Mouse (Mus musculus) embryo, embryonic 11.5 days (tissue): ENCODE measurements around the gene Rasgef1a.

ENCODE experiments used
- DNase-seq: peaks from one replicate; pipeline ENCODE4 v3.0.0-alpha.2; 2012; ENCODE audit warnings: low read depth, low spot score

The Rasgef1a gene

DNA sequence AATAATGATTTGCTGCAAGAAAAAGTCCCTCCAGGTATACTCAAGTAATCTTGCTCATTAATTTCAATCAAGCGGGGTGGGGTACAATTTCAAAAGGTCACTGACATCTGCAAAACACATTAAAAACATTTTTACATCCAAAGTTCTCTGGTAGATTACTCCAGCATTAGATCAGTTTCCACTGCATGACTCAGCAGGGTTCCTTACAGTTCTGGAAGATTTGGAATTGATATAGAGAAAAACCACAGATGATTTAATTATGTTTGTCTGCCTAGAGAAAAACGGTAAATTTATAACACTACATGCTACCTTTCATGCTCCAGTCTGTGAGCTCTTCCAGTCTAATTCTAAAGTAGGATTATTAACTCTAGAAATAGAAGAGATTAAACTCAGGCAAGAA is 118.8 kb downstream of the Rasgef1a start:
- no peak for DNase-seq

DNA sequence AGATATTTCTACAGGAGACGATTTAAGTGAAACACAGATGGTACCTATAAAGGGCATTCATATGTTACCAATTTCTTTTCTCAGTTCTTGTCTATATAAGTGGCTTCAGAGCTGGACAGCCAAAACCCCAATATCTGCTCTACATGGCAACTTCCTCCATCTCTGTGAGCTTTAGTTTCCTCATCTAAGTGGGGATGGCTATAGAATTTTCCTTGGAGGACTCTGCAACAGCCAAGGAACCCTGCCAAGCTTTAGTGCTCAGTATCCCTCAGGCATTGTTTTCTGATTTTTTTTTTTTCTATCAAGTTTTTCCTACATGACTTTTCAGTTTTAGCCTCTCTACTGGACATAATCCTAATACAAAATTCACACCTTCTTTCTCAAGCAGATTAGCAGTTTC is 123.2 kb downstream of the Rasgef1a start:
- DNase-seq = no peak

DNA sequence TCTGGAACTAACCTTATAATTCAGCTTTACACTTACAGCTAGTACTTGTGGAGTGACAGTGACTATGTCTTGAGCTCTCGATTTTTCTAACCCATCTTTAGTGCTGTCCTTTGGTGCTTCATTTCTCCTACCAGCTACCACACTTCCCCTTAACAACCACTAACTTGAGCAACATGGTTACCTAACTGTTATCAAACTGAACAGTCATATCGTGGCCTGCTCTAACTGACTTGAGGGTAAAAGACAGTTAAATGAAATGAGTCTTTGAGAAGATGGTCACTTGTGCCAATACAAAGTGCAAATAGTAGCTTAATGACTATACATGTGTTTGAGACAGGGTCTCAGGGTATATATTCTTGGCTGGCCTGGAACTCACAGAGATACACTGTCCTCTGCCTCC is 125.9 kb downstream of the Rasgef1a start:
- no peak for DNase-seq

DNA sequence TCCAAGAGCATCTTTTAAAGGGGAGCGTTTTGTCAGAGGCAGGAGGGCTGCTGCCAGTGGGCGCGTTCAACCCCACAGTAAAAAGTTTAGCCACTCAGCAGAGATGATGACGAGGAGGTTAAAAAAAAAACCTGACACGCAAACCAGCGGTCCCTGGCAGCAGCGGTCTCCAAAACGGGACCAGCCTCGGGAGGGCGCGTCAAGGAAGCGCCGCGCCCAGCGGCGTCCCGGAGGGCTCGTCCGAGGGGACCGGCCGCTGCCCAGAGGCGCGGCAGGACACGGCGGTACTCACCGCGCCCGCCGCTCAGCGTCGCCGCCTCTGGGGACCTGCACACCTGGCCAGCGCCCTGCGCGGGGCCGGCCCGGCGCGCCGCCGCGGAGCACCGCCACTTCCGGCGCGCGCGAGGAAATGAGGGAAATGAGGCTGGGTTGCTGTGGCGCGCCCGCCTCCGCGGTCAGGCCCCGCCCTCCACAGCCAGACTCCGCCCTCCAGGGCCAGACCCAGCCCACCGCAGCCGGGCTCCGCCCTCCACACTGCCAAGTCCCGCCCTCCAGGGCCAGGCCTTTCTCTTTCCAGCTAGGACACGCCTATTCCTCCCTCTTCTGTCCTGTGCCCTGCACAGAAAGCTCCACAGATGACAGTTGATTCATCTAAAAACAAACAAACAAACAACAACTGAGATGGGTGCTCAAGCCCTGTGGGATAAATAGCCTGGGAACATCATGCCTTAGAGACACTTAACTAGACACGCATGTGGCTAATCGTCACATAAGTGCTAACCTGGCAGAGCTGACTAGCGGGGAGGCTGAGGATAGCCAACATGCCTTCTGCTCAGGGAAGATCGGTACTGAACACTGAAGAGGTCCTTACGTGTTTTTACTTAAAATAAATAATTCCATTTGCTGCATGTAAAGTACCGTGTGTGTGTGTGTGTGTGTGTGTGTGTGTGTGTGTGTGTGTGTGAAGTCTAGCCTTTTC is 127.8 kb downstream of the Rasgef1a start, which contains the start of gene Csgalnact2:
Csgalnact2 (minus strand) TSS at position 410 of the 979 bp plus-strand sequence.
- DNase-seq = peak; percentile 81

DNA sequence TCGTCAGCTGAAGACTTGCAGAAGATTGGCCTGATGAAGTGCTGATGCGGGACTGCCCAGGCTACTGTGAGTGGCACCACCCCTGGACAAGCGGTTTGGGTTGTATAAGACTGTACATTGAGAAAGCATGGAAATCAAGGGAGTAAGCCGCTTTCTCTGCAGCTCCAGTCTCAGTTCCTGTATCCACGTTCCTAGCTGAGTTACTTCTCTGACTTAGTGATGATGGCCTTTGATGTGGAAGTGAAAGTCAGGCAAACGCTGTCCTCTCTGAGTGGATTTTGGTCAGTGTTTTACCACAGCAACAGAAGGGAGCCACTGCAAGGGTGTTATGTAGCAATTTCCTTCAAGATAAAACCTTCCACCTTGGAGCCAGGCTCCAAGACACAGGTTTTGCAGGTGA is 129.7 kb downstream of the Rasgef1a start:
- no peak for DNase-seq
